Mouse (Mus musculus): ENCODE results near the gene Vps4a. TPM values are rescaled to one million over a fixed set of nuclear protein-coding genes. Genes with fewer than 3 reads are reported as not detected.
"Not testable (repeated sequence)": the region's sequence is repeated elsewhere in the genome, so short reads cannot be mapped to it uniquely, and the experiment has no call there.

Gene Vps4a
- polyA plus RNA-seq, 1 experiment from 2014 or later: 103 TPM

GRCm38 (mm10) chr8:107029310-107029709 lies 1.7 kb upstream of the Vps4a start:
- no peaks in the 10 kb centered on the region for H3K9me3 ChIP-seq (replicated peaks)
- ATAC-seq (ENCODE audit: low FRiP score): no peak
- WGBS: 82% methylated on average over 3 of the region's 3 CpGs
- H3K4me3 ChIP-seq: no peak overlapping the region
- H3K27ac ChIP-seq: no peak overlapping the region
- peaks cover 18% of the 10 kb centered on the region for H3K4me1 ChIP-seq
- no peaks in the 10 kb centered on the region for H3K36me3 ChIP-seq
- no peaks in the 10 kb centered on the region for H3K27me3 ChIP-seq
- no peak overlapping the region for H3K9ac ChIP-seq
- no peak overlapping the region for H3K4me2 ChIP-seq (replicated peaks)

DNA sequence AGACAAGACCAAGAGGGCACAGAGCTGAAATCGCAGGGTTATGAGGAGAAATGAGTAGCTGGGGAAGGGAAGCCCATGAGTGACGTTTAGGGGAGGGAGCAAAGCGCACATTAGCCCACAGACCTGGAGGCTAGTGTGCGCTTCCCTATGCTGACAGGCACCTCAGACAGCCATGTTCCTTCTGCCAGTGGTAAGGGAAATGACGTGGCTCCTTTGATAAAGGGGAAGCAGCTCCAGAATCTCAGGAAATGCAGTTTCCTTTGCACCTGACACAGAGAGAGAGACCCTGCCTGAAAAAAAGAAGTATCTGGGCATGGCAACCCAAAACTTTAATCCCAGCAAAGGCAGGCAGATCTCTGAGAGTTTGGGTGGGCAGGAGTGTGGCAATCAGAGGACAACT lies 964 bp upstream of the Vps4a start:
- 72% methylated on average over 5 of the region's 5 CpGs for WGBS

DNA sequence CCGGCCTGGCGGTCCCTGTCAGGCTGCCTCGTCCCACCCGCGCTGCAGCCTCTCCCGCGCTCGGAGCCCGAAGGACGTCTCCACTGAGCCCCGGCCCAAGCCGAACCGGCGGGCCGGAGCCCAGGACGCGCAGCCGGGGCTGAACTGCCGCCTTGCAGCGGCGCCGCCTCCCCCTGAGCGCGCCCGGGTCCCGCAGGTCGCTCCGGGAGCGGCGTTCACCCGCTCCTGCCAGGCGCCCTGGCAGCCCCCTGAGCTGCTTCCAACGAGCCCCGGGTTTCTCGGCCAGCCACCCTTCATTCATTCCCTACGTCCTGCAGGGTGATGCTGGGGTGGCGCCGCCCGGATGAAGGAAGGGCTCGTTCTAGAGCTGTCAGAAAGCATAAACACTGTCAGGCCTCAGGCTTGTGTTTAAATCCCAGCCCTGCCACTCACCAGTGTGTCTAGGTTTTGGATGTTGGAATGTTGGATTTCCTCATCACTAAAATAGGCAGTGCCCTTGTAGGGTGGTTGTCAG lies 612 bp downstream of the Vps4a start:
- Histone ChIP-seq H3K27me3 (no peaks in the 10 kb centered on the region), H3K27ac (peak overlapping the region; percentile 79), H3K4me1 (peaks cover 18% of the 10 kb centered on the region), H3K4me2 (replicated peaks) (peak overlapping the region; percentile 76), H3K9ac (peak overlapping the region; percentile 96), H3K36me3 (peaks cover 2% of the 10 kb centered on the region; the same call in 1 of the 2 replicates), H3K9me3 (replicated peaks) (no peaks in the 10 kb centered on the region), H3K4me3 (peak overlapping the region; percentile 94)
- under 1% methylated on average over 40 of the region's 40 CpGs for WGBS
- peak; percentile 58; the same call in 1 of the 2 replicates for ATAC-seq (ENCODE audit: low FRiP score)

More for the DNA sequence above, 964 bp upstream of the Vps4a start:
- peaks cover 18% of the 10 kb centered on the region for H3K4me1 ChIP-seq
- H3K9ac ChIP-seq: no peak overlapping the region
- no peak overlapping the region for H3K4me2 ChIP-seq (replicated peaks)
- H3K27ac ChIP-seq: no peak overlapping the region
- no peak overlapping the region for H3K4me3 ChIP-seq
- H3K36me3 ChIP-seq: no peaks in the 10 kb centered on the region
- H3K27me3 ChIP-seq: no peaks in the 10 kb centered on the region
- ATAC-seq (ENCODE audit: low FRiP score): no peak
- no peaks in the 10 kb centered on the region for H3K9me3 ChIP-seq (replicated peaks)

GRCm38 (mm10) chr8:107033609-107034008 lies 2.6 kb downstream of the Vps4a start:
- not testable (repeated sequence) for H3K4me3 ChIP-seq; H3K9me3 ChIP-seq (replicated peaks); H3K4me2 ChIP-seq (replicated peaks); H3K9ac ChIP-seq; H3K27ac ChIP-seq; H3K27me3 ChIP-seq; ATAC-seq (ENCODE audit: low FRiP score)
- 91% methylated on average over 2 of the region's 2 CpGs for WGBS
- peaks cover 18% of the 10 kb centered on the region for H3K4me1 ChIP-seq
- H3K36me3 ChIP-seq: peaks cover 12% of the 10 kb centered on the region

DNA sequence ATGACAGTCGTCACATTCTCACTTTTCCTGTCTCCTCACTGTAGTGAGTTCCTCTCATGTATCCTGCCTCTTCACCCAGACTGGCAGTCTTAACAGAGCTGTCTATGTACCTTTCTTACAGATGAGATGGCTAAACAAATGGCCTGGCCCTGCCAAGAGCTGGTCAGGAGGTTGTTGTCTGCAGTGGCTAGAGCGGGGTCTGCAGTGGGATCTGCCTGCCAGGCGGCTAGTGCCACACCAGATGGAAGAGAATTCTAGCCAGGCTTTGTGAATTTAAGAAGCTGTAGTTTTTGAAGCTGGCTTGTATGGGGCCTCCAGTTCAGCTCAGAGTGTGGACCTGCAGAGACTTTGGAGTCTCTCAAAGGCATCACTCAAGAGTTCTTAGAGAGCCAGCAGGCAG lies 4.6 kb downstream of the Vps4a start:
- Histone ChIP-seq H3K27me3 (no peaks in the 10 kb centered on the region), H3K4me3 (no peak overlapping the region), H3K9me3 (replicated peaks) (no peaks in the 10 kb centered on the region), H3K27ac (no peak overlapping the region), H3K4me1 (peaks cover 18% of the 10 kb centered on the region), H3K9ac (peak overlapping the region; percentile 20; the same call in 1 of the 2 replicates), H3K36me3 (peaks cover 33% of the 10 kb centered on the region), H3K4me2 (replicated peaks) (no peak overlapping the region)
- 92% methylated on average over 3 of the region's 3 CpGs for WGBS
- no peak for ATAC-seq (ENCODE audit: low FRiP score)

GRCm38 (mm10) chr8:107036626-107037025 lies 5.6 kb downstream of the Vps4a start:
- peaks cover 43% of the 10 kb centered on the region for H3K36me3 ChIP-seq
- no peak overlapping the region for H3K9ac ChIP-seq
- no peak overlapping the region for H3K27ac ChIP-seq
- H3K4me3 ChIP-seq: no peak overlapping the region
- no peak overlapping the region for H3K4me2 ChIP-seq (replicated peaks)
- H3K27me3 ChIP-seq: no peaks in the 10 kb centered on the region
- H3K4me1 ChIP-seq: peaks cover 18% of the 10 kb centered on the region
- 90% methylated on average over 8 of the region's 8 CpGs for WGBS
- no peak for ATAC-seq (ENCODE audit: low FRiP score)
- H3K9me3 ChIP-seq (replicated peaks): no peaks in the 10 kb centered on the region

GRCm38 (mm10) chr8:107040632-107041031 lies 9.6 kb downstream of the Vps4a start:
- no peak for ATAC-seq (ENCODE audit: low FRiP score)
- no peak overlapping the region for H3K4me3 ChIP-seq
- 83% methylated on average over 7 of the region's 7 CpGs for WGBS
- no peaks in the 10 kb centered on the region for H3K27me3 ChIP-seq
- H3K9ac ChIP-seq: no peak overlapping the region
- peaks cover 83% of the 10 kb centered on the region for H3K36me3 ChIP-seq
- H3K4me2 ChIP-seq (replicated peaks): no peak overlapping the region
- no peaks in the 10 kb centered on the region for H3K9me3 ChIP-seq (replicated peaks)
- no peak overlapping the region for H3K27ac ChIP-seq
- H3K4me1 ChIP-seq: no peaks in the 10 kb centered on the region

DNA sequence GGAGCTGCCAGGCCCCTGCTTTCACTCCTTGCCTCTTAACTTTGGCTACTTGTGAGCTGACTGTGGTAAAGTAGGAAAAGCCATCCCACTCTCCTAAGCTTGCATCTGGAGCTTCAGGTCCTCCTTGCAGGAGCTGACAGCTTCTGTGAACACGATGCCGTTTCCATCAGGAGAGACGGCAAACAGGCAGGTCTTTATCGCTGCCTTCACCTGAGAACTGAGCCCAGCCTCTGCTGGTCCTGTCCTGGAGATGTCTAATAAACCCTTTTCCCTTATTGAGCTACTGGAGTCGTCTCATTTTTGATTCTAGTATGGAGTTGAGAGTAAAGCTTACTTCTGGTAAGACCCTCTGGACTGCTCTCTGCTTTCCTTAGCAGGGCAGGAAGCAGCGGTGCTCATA lies 14.5 kb downstream of the Vps4a start:
- WGBS: 93% methylated on average over 6 of the region's 6 CpGs
- Histone ChIP-seq H3K4me1 (peaks cover 20% of the 10 kb centered on the region), H3K9ac (no peak overlapping the region), H3K27ac (no peak overlapping the region), H3K27me3 (no peaks in the 10 kb centered on the region), H3K36me3 (peaks cover 80% of the 10 kb centered on the region), H3K9me3 (replicated peaks) (no peaks in the 10 kb centered on the region), H3K4me3 (no peak overlapping the region), H3K4me2 (replicated peaks) (no peak overlapping the region)
- ATAC-seq (ENCODE audit: low FRiP score): no peak

DNA sequence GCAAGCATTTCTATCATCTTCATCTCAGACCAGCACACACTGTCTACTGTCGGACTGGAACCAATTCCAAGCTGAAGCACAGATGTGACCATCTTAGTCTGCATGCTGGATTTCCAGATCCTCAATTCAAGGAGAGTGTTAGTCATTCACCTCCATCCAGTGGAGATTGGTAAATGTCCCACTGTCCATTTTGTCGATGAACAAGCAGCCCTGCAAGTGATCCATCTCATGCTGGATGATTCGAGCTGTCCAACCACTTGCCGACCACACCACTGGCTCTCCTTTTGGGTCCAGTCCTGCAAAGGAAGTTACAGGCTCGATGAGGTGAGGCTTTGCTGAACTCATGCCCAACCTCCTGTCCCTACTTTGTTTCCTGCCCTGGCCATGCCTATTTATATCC lies 16.0 kb downstream of the Vps4a start:
- H3K9ac ChIP-seq: no peak overlapping the region

DNA sequence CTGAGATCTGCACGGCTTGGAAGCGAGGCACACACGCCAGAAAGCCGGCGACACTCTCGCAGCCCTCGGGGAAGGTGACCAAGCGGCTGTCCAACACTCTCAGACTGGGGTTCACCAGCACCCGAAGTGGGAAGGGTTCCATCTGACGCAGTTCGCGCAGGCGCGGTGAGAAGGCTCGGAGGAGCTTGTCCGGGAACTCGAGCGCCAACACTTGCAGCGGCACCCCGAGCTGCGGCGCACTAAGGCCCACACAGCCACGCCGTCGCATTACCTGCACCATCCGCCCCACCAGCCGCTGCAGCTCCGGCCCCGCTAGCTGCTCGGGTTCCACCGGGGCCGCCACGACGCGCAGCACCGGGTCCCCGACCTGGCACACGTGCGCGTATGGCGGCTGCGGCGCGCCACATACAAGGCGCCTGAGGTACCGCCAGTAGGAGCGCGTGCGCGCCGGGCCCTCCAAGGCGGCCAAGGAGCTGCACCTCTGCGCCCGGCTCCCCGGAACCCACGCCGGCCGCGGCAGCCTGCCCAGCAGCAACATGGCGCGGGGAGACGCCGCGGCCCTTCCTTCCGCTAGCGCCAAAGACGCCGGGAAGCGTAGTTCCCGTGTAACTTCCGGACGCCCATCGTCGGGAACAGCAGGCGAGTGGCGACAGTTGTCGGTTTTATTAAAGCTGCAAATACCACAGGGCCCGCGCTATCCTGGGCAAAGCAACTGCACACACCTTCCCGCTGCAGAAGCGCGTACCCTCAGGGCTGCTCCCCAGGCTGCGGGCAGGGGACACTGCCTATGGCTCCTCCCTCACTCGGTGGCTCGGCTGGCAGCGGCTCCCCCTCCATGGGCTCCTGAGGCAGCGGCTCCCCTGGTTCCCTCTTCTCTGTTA lies 17.3 kb downstream of the Vps4a start, which contains the start of gene Pdf:
TSS of gene Pdf (minus strand) at position 554 of the 881 bp plus-strand sequence.
- H3K36me3 ChIP-seq: peaks cover 80% of the 10 kb centered on the region
- WGBS: under 1% methylated on average over 87 of the region's 87 CpGs
- ATAC-seq (ENCODE audit: low FRiP score): peak; percentile 79
- no peaks in the 10 kb centered on the region for H3K27me3 ChIP-seq
- peaks cover 20% of the 10 kb centered on the region for H3K4me1 ChIP-seq
- no peaks in the 10 kb centered on the region for H3K9me3 ChIP-seq (replicated peaks)
- H3K9ac ChIP-seq: peak within 1 kb of the TSS; percentile 87
- H3K4me2 ChIP-seq (replicated peaks): peak within 1 kb of the TSS; percentile 92
- peak within 1 kb of the TSS; percentile 87 for H3K4me3 ChIP-seq
- peak within 1 kb of the TSS; percentile 92 for H3K27ac ChIP-seq

More for the DNA sequence above, 16.0 kb downstream of the Vps4a start:
- ATAC-seq (ENCODE audit: low FRiP score): no peak
- H3K9me3 ChIP-seq (replicated peaks): no peaks in the 10 kb centered on the region
- no peak overlapping the region for H3K4me3 ChIP-seq
- H3K27ac ChIP-seq: no peak overlapping the region
- WGBS: 91% methylated on average over 5 of the region's 5 CpGs
- peak overlapping the region; percentile 92; the same call in 1 of the 2 replicates for H3K4me2 ChIP-seq (replicated peaks)
- peaks cover 80% of the 10 kb centered on the region for H3K36me3 ChIP-seq
- peaks cover 20% of the 10 kb centered on the region for H3K4me1 ChIP-seq
- no peaks in the 10 kb centered on the region for H3K27me3 ChIP-seq

DNA sequence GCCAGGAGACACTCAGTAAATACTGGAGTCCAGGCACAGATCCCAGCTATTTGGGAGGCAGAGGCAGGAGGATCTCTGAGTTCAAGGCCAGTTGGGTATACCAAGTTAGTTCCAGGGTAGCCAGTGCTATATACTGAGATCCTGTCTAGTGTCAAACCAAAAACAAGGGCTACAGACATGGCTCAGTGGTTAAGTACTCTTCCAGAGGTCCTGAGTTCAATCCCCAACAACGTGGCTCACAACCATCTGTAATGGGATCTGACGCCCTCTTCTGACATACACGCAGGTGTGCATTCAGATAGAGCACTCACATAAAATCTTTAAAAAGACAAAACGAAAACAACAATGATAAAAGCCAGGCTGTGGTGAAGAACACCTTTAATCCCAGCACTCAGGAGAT lies 18.5 kb downstream of the Vps4a start:
- peak overlapping the region; percentile 92 for H3K4me2 ChIP-seq (replicated peaks)
- peak overlapping the region; percentile 87 for H3K4me3 ChIP-seq

DNA sequence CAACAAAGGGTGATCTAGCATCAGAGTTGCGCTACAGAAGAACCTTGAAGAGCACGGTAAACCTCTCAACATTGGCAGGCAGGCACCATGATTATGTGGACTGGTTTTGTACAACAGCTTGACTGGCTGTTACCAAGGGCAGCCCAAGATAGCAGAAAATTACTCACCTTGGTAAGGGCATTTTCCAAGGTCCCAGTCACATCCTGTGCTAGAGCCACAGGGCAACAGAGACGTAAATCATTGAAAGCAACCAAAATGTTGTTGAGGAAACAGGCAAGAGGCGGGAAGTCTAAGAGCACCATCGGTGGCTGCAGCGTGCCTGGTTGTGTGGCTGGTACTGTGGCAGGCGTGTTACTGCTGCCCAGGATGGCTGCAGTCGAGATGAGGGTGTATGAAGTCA lies 21.0 kb downstream of the Vps4a start:
- Histone ChIP-seq H3K9me3 (replicated peaks) (no peaks in the 10 kb centered on the region), H3K4me3 (no peak overlapping the region), H3K27me3 (no peaks in the 10 kb centered on the region), H3K4me2 (replicated peaks) (no peak overlapping the region), H3K4me1 (peaks cover 31% of the 10 kb centered on the region), H3K27ac (no peak overlapping the region), H3K36me3 (peaks cover 53% of the 10 kb centered on the region), H3K9ac (no peak overlapping the region)
- WGBS: 97% methylated on average over 8 of the region's 8 CpGs
- ATAC-seq (ENCODE audit: low FRiP score): no peak

More for the DNA sequence above, 18.5 kb downstream of the Vps4a start:
- H3K27me3 ChIP-seq: no peaks in the 10 kb centered on the region
- ATAC-seq (ENCODE audit: low FRiP score): no peak
- 97% methylated on average over 4 of the region's 4 CpGs for WGBS
- H3K36me3 ChIP-seq: peaks cover 78% of the 10 kb centered on the region
- no peak overlapping the region for H3K27ac ChIP-seq
- no peak overlapping the region for H3K9ac ChIP-seq
- H3K9me3 ChIP-seq (replicated peaks): no peaks in the 10 kb centered on the region
- H3K4me1 ChIP-seq: peaks cover 20% of the 10 kb centered on the region
